Mouse (Mus musculus) lung, postnatal 0 days (tissue): ENCODE results near the gene Dclk2. TPM values are rescaled to one million over a fixed set of nuclear protein-coding genes. Genes with fewer than 3 reads are reported as not detected.

Source experiments
- ATAC-seq: fragments of 200-750 bp; cut with Nextera tagmentation; 2 replicates; pipeline ENCODE4 v1.8.0; 2017; ENCODE audit warnings: moderate library complexity
- DNase-seq: peaks from one replicate; pipeline ENCODE4 v3.0.0-alpha.2; 2016; ENCODE audit warnings: low spot score
- H3K27ac ChIP-seq: fragments of 300-500 bp; sonication (generic); 2 replicates; pipeline ENCODE4 v1.5.1; 2014; ENCODE audit warnings: antibody characterized with exemption, mild to moderate bottlenecking, low read length, mixed read lengths
- H3K27me3 ChIP-seq: fragments of 300-500 bp; sonication (generic); replicated peaks from 2 replicates; pipeline ENCODE4 v1.6.1; 2014; ENCODE audit warnings: low read length, mixed read lengths; ENCODE audit not compliant: insufficient read depth
- H3K36me3 ChIP-seq: fragments of 300-500 bp; sonication (generic); 2 replicates; pipeline ENCODE4 v1.6.1; 2014; ENCODE audit warnings: low read length, mixed read lengths; ENCODE audit not compliant: insufficient read depth
- H3K4me1 ChIP-seq: fragments of 300-500 bp; sonication (generic); 2 replicates; pipeline ENCODE4 v1.6.1; 2014; ENCODE audit warnings: antibody characterized with exemption, low read depth, low read length, mixed read lengths; ENCODE audit not compliant: insufficient read depth
- H3K4me2 ChIP-seq: fragments of 300-500 bp; sonication (generic); replicated peaks from 2 replicates; pipeline ENCODE4 v1.6.1; 2014; ENCODE audit warnings: low read depth, mild to moderate bottlenecking, low read length, moderate library complexity, mixed read lengths
- H3K4me3 ChIP-seq: fragments of 300-500 bp; sonication (generic); 2 replicates; pipeline ENCODE4 v1.5.1; 2014; ENCODE audit warnings: low read depth, low read length
- H3K9ac ChIP-seq: fragments of 300-500 bp; sonication (generic); replicated peaks from 2 replicates; pipeline ENCODE4 v1.6.1; 2014; ENCODE audit warnings: low read depth, mild to moderate bottlenecking
- H3K9me3 ChIP-seq: fragments of 300-500 bp; sonication (generic); 2 replicates; pipeline ENCODE4 v1.6.1; 2016; ENCODE audit warnings: low read length, mixed read lengths
- CTCF ChIP-seq: IDR thresholded peaks from 2 replicates; pipeline ENCODE4 v1.5.1; 2016; ENCODE audit warnings: antibody characterized with exemption, mild to moderate bottlenecking
- EP300 ChIP-seq: IDR thresholded peaks from 2 replicates; pipeline ENCODE4 v1.6.1; 2016; ENCODE audit warnings: antibody characterized with exemption, mild to moderate bottlenecking, control low read depth
- WGBS: fragments of 180-500 bp; shearing (Covaris S2); extraction: QIAGEN DNeasy Blood & Tissue Kit; methylation state at CpG from one replicate; pipeline ENCODE4 v1.1.7; 2014; 5-methylcytosine and 5-hydroxymethylcytosine counted together
- polyA plus RNA-seq: library from polyadenylated mRNA; unstranded; fragments of >200 nt; fragmentation: Nextera tagmentation; extraction: Ambion mirVana; gene quantifications from 2 replicates; pipeline ENCODE4 v1.2.1, GENCODE M21; 2015

Dclk2 gene
- polyA plus RNA-seq, 1 experiment from 2014 or later: 2.1 TPM

GRCm38 (mm10) chr3:86954521-86954920 is 33.9 kb upstream of the Dclk2 start:
- DNase-seq (no peak), ATAC-seq (no peak)
- H3K27ac ChIP-seq: no peak overlapping the region
- 50% methylated on average over 1 of the region's 1 CpGs for WGBS
- no peak overlapping the region for H3K4me3 ChIP-seq
- H3K4me2 ChIP-seq: no peak overlapping the region
- no peaks in the 10 kb centered on the region for H3K4me1 ChIP-seq
- H3K27me3 ChIP-seq: no peaks in the 10 kb centered on the region
- no peaks in the 10 kb centered on the region for H3K9me3 ChIP-seq
- H3K36me3 ChIP-seq: no peaks in the 10 kb centered on the region
- no peak overlapping the region for H3K9ac ChIP-seq
- TF ChIP-seq CTCF: no peak
- no peak for TF ChIP-seq EP300

GRCm38 (mm10) chr3:86953819-86954218 is 33.2 kb upstream of the Dclk2 start:
- no peaks in the 10 kb centered on the region for H3K36me3 ChIP-seq
- H3K4me2 ChIP-seq: no peak overlapping the region
- no peaks in the 10 kb centered on the region for H3K9me3 ChIP-seq
- TF ChIP-seq EP300 (no peak), CTCF (peak; percentile 20; the same call in 1 of the 2 replicates)
- ATAC-seq (no peak), DNase-seq (no peak)
- H3K4me3 ChIP-seq: no peak overlapping the region
- H3K27ac ChIP-seq: no peak overlapping the region
- H3K27me3 ChIP-seq: no peaks in the 10 kb centered on the region
- H3K4me1 ChIP-seq: no peaks in the 10 kb centered on the region
- 82% methylated on average over 4 of the region's 4 CpGs for WGBS
- no peak overlapping the region for H3K9ac ChIP-seq

- Histone ChIP-seq H3K9me3 (no peaks in the 10 kb centered on the region), H3K36me3 (no peaks in the 10 kb centered on the region), H3K4me2 (no peak overlapping the region), H3K9ac (no peak overlapping the region), H3K4me1 (no peaks in the 10 kb centered on the region), H3K27me3 (no peaks in the 10 kb centered on the region), H3K27ac (no peak overlapping the region), H3K4me3 (no peak overlapping the region)
- no peak for DNase-seq
- WGBS: 27% methylated on average over 2 of the region's 2 CpGs
- no peak for TF ChIP-seq CTCF
- no peak for TF ChIP-seq EP300
- ATAC-seq: no peak
Measured at GRCm38 (mm10) chr3:86950652-86951051, 30.0 kb upstream of the Dclk2 start.

- H3K9me3 ChIP-seq: no peaks in the 10 kb centered on the region
- H3K27ac ChIP-seq: no peak overlapping the region
- H3K27me3 ChIP-seq: no peaks in the 10 kb centered on the region
- no peaks in the 10 kb centered on the region for H3K36me3 ChIP-seq
- no peak overlapping the region for H3K4me3 ChIP-seq
- no peak overlapping the region for H3K9ac ChIP-seq
- H3K4me1 ChIP-seq: no peaks in the 10 kb centered on the region
- no peak for ATAC-seq
- TF ChIP-seq CTCF (no peak), EP300 (no peak)
- DNase-seq: no peak
- H3K4me2 ChIP-seq: no peak overlapping the region
- 12% methylated on average over 2 of the region's 2 CpGs for WGBS
Measured at GRCm38 (mm10) chr3:86936254-86936836, 15.7 kb upstream of the Dclk2 start.

- 69% methylated on average over 7 of the region's 7 CpGs for WGBS
- TF ChIP-seq EP300 (no peak), CTCF (no peak)
- no peak overlapping the region for H3K27ac ChIP-seq
- H3K9ac ChIP-seq: no peak overlapping the region
- H3K4me3 ChIP-seq: no peak overlapping the region
- no peaks in the 10 kb centered on the region for H3K9me3 ChIP-seq
- H3K27me3 ChIP-seq: no peaks in the 10 kb centered on the region
- DNase-seq: no peak
- no peak overlapping the region for H3K4me2 ChIP-seq
- H3K36me3 ChIP-seq: no peaks in the 10 kb centered on the region
- no peak for ATAC-seq
- H3K4me1 ChIP-seq: no peaks in the 10 kb centered on the region
Measured at GRCm38 (mm10) chr3:86933446-86933845, 12.8 kb upstream of the Dclk2 start.

GRCm38 (mm10) chr3:86923686-86924085 is 3.0 kb upstream of the Dclk2 start:
- ATAC-seq: no peak
- H3K27ac ChIP-seq: no peak overlapping the region
- H3K36me3 ChIP-seq: no peaks in the 10 kb centered on the region
- DNase-seq: no peak
- 83% methylated on average over 10 of the region's 10 CpGs for WGBS
- H3K4me1 ChIP-seq: no peaks in the 10 kb centered on the region
- H3K9me3 ChIP-seq: no peaks in the 10 kb centered on the region
- no peak overlapping the region for H3K9ac ChIP-seq
- H3K4me3 ChIP-seq: no peak overlapping the region
- H3K27me3 ChIP-seq: no peaks in the 10 kb centered on the region
- no peak overlapping the region for H3K4me2 ChIP-seq
- no peak for TF ChIP-seq EP300
- TF ChIP-seq CTCF: no peak
